Mouse (Mus musculus): ENCODE data around the gene Sash3. TPM values are rescaled to one million over a fixed set of nuclear protein-coding genes. Genes with fewer than 3 reads are reported as not detected.

Sash3 gene
- polyA plus RNA-seq, 1 experiment from 2014 or later, result 3.4 TPM

- Histone ChIP-seq H3K27ac (ENCODE audit: low read depth) (no peak overlapping the region), H3K4me1 (replicated peaks; ENCODE audit: control insufficient read depth, insufficient read depth, low read length) (no peaks in the 10 kb centered on the region), H3K4me2 (ENCODE audit: low read length) (no peak overlapping the region), H3K4me3 (ENCODE audit: low read depth, low read length) (no peak overlapping the region), H3K9me3 (ENCODE audit: control insufficient read depth, low read length) (no peaks in the 10 kb centered on the region), H3K36me3 (ENCODE audit: control insufficient read depth, insufficient read depth, low read length) (no peaks in the 10 kb centered on the region), H3K9ac (ENCODE audit: low read length) (no peak overlapping the region), H3K27me3 (replicated peaks; ENCODE audit: control insufficient read depth, insufficient read depth, low read length) (no peaks in the 10 kb centered on the region)
- DNase-seq (ENCODE audit: low spot score), result no peak
- WGBS, result 81% methylated on average over 3 of the region's 3 CpGs
- no peak for ATAC-seq (replicated peaks; ENCODE audit: low FRiP score, low TSS enrichment, low read depth)
These were observed 37.0 kb upstream of the Sash3 start for GRCm38 (mm10) chrX:48109316-48109655.

DNA sequence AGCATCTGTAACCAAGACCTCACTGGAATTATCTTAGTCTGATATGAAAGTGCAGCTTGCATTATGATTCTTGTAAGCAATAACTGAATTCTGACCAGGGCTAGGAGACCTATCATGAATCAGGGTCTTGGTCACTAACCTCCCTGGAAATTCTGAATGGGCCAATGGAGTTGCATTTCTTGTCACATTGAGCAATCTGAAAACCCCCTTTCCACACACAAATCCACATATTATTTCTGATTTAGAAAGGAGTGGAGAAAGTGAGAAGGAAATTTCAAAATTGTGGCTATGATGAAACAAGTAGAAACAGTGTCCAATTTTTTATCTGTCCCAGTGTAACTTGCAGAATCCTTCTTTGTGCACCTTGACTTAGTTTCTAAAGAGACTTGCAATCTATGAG lies 26.9 kb upstream of the Sash3 start:
- ATAC-seq (replicated peaks; ENCODE audit: low FRiP score, low TSS enrichment, low read depth) (no peak), DNase-seq (ENCODE audit: low spot score) (no peak)
- Histone ChIP-seq H3K27me3 (replicated peaks; ENCODE audit: control insufficient read depth, insufficient read depth, low read length) (no peaks in the 10 kb centered on the region), H3K4me3 (ENCODE audit: low read depth, low read length) (no peak overlapping the region), H3K9me3 (ENCODE audit: control insufficient read depth, low read length) (no peaks in the 10 kb centered on the region), H3K27ac (ENCODE audit: low read depth) (no peak overlapping the region), H3K36me3 (ENCODE audit: control insufficient read depth, insufficient read depth, low read length) (no peaks in the 10 kb centered on the region), H3K4me2 (ENCODE audit: low read length) (no peak overlapping the region), H3K4me1 (replicated peaks; ENCODE audit: control insufficient read depth, insufficient read depth, low read length) (no peaks in the 10 kb centered on the region), H3K9ac (ENCODE audit: low read length) (no peak overlapping the region)

DNA sequence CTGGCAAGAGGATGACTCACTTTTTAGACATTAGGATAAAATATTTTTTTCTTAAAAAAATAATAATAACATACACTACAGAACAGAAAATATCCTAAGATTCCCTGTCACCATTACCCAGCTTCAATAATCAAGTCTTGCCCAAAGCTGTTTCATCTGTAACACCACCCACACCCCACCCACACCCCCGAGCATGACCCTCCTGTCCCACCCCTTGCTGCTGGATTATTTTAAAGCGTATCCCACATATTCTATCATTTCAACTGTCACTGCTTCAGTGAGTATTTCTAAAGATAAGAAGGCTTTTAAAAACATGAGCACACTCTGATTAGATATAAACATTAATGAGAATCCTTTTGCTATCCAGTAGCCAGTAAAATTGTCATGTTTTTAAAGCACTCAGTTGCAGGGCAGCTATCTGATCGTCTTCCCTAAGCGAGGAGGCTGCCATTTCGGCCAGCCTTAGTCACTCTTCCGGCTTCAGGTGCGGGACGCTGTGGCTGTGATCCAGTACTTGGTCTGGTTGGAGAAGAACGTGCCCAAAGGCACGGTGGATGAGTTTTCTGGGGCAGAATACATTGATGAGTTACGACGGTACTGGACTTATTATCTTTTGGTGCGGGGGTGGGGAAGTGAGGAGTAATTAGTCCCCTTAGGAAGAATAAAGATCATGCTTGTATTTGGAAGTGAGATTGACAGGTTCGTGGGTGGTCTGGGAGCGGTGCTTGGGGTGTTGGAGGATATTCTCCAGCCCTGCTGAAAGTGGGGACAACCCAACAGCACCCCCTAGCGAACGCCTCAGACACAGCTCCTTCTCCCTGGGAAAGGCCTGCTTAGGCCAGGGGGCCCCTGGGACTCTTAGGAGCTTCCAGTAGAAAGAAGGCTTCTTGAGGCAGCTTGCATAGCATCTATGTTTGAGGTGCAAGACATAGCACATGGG lies 21.8 kb upstream of the Sash3 start:
- no peaks in the 10 kb centered on the region for H3K4me1 ChIP-seq (replicated peaks; ENCODE audit: control insufficient read depth, insufficient read depth, low read length)
- H3K27ac ChIP-seq (ENCODE audit: low read depth), result no peak overlapping the region
- H3K4me3 ChIP-seq (ENCODE audit: low read depth, low read length), result no peak overlapping the region
- ATAC-seq (replicated peaks; ENCODE audit: low FRiP score, low TSS enrichment, low read depth) (no peak), DNase-seq (ENCODE audit: low spot score) (peak; percentile 73)
- H3K27me3 ChIP-seq (replicated peaks; ENCODE audit: control insufficient read depth, insufficient read depth, low read length), result no peaks in the 10 kb centered on the region
- no peaks in the 10 kb centered on the region for H3K9me3 ChIP-seq (ENCODE audit: control insufficient read depth, low read length)
- H3K9ac ChIP-seq (ENCODE audit: low read length), result no peak overlapping the region
- peak overlapping the region; percentile 20 for H3K4me2 ChIP-seq (ENCODE audit: low read length)
- WGBS, result 22% methylated on average over 17 of the region's 17 CpGs
- no peaks in the 10 kb centered on the region for H3K36me3 ChIP-seq (ENCODE audit: control insufficient read depth, insufficient read depth, low read length)

DNA sequence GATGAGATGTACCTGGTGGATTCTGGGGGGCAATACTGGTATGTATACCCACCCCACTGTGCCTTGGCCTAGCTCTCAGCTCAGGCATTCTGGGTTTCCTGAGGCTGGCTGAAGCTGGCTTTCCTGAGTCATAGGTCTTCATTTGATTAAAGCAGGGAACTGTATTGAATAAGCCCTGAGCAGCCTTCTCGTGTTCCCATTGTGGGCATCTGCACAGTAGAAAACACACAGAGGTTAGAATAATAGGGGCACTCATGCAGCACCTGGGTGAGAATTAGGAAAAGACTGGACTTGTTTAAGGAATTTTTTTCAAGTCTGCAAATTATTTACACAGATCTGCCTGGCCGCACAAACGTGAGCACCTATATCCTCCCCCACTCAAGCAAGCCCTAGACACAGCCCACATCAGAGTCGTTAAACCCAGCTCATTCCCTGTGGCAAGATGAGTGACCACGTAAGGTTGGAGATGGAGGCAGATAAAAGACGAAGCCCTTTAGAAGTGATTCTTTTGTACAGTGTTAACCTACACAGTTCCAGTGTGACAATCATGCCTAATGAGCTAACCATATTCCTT lies 19.2 kb upstream of the Sash3 start:
- ATAC-seq (replicated peaks; ENCODE audit: low FRiP score, low TSS enrichment, low read depth) (no peak), DNase-seq (ENCODE audit: low spot score) (no peak)
- Histone ChIP-seq H3K27ac (ENCODE audit: low read depth) (no peak overlapping the region), H3K9ac (ENCODE audit: low read length) (no peak overlapping the region), H3K4me1 (replicated peaks; ENCODE audit: control insufficient read depth, insufficient read depth, low read length) (no peaks in the 10 kb centered on the region), H3K9me3 (ENCODE audit: control insufficient read depth, low read length) (no peaks in the 10 kb centered on the region), H3K4me3 (ENCODE audit: low read depth, low read length) (no peak overlapping the region), H3K4me2 (ENCODE audit: low read length) (no peak overlapping the region), H3K27me3 (replicated peaks; ENCODE audit: control insufficient read depth, insufficient read depth, low read length) (no peaks in the 10 kb centered on the region), H3K36me3 (ENCODE audit: control insufficient read depth, insufficient read depth, low read length) (no peaks in the 10 kb centered on the region)
- WGBS, result 66% methylated on average over 6 of the region's 6 CpGs

DNA sequence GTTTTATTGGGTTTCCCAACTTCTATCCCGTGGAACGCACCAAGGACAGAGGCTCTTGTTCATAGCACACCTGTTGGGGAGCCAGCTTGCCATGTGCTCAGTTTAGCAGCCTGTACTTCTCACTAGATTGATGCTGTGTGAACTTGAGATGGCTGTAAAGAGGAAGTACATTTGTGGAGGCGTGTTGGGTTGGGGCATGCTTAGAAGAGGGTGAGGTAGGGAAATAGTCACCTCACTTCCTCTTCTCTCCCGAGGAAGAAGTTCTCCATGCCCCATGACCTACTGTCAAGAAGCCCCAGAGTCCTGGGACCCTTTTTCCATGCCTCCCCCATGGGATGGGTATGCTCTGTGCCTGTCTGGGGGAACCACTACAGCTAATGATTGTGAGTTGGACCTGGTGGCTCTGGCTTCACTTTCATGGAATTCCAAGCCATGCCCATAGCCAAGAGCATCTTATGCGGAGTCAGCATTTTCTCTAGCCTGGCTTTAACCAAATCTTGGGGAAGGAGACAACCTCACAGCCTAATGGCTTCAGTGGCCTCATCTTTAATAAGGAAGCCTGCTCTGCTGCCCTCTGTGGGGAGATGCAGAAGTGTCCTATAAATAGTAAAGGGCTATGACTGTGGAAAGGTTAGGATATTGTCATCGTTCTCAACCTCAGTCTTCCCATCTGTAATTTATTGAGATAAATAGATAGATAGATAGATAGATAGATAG lies 18.6 kb upstream of the Sash3 start:
- WGBS, result 83% methylated on average over 6 of the region's 6 CpGs
- Histone ChIP-seq H3K4me1 (replicated peaks; ENCODE audit: control insufficient read depth, insufficient read depth, low read length) (no peaks in the 10 kb centered on the region), H3K27me3 (replicated peaks; ENCODE audit: control insufficient read depth, insufficient read depth, low read length) (no peaks in the 10 kb centered on the region), H3K4me2 (ENCODE audit: low read length) (no peak overlapping the region), H3K36me3 (ENCODE audit: control insufficient read depth, insufficient read depth, low read length) (no peaks in the 10 kb centered on the region), H3K9me3 (ENCODE audit: control insufficient read depth, low read length) (no peaks in the 10 kb centered on the region), H3K4me3 (ENCODE audit: low read depth, low read length) (no peak overlapping the region), H3K9ac (ENCODE audit: low read length) (no peak overlapping the region), H3K27ac (ENCODE audit: low read depth) (no peak overlapping the region)
- DNase-seq (ENCODE audit: low spot score) (no peak), ATAC-seq (replicated peaks; ENCODE audit: low FRiP score, low TSS enrichment, low read depth) (no peak)

GRCm38 (mm10) chrX:48129167-48129566 lies 17.1 kb upstream of the Sash3 start:
- Histone ChIP-seq H3K4me1 (replicated peaks; ENCODE audit: control insufficient read depth, insufficient read depth, low read length) (no peaks in the 10 kb centered on the region), H3K4me3 (ENCODE audit: low read depth, low read length) (no peak overlapping the region), H3K27me3 (replicated peaks; ENCODE audit: control insufficient read depth, insufficient read depth, low read length) (no peaks in the 10 kb centered on the region), H3K36me3 (ENCODE audit: control insufficient read depth, insufficient read depth, low read length) (no peaks in the 10 kb centered on the region), H3K9ac (ENCODE audit: low read length) (no peak overlapping the region), H3K27ac (ENCODE audit: low read depth) (no peak overlapping the region), H3K4me2 (ENCODE audit: low read length) (no peak overlapping the region), H3K9me3 (ENCODE audit: control insufficient read depth, low read length) (no peaks in the 10 kb centered on the region)
- ATAC-seq (replicated peaks; ENCODE audit: low FRiP score, low TSS enrichment, low read depth) (no peak), DNase-seq (ENCODE audit: low spot score) (no peak)
- WGBS, result 56% methylated on average over 1 of the region's 1 CpGs

GRCm38 (mm10) chrX:48136935-48137334 lies 9.3 kb upstream of the Sash3 start:
- Histone ChIP-seq H3K4me3 (ENCODE audit: low read depth, low read length) (no peak overlapping the region), H3K4me2 (ENCODE audit: low read length) (no peak overlapping the region), H3K4me1 (replicated peaks; ENCODE audit: control insufficient read depth, insufficient read depth, low read length) (no peaks in the 10 kb centered on the region), H3K36me3 (ENCODE audit: control insufficient read depth, insufficient read depth, low read length) (no peaks in the 10 kb centered on the region), H3K9me3 (ENCODE audit: control insufficient read depth, low read length) (no peaks in the 10 kb centered on the region), H3K27me3 (replicated peaks; ENCODE audit: control insufficient read depth, insufficient read depth, low read length) (no peaks in the 10 kb centered on the region), H3K27ac (ENCODE audit: low read depth) (no peak overlapping the region), H3K9ac (ENCODE audit: low read length) (no peak overlapping the region)
- DNase-seq (ENCODE audit: low spot score) (no peak), ATAC-seq (replicated peaks; ENCODE audit: low FRiP score, low TSS enrichment, low read depth) (no peak)
- 77% methylated on average over 4 of the region's 4 CpGs for WGBS

DNA sequence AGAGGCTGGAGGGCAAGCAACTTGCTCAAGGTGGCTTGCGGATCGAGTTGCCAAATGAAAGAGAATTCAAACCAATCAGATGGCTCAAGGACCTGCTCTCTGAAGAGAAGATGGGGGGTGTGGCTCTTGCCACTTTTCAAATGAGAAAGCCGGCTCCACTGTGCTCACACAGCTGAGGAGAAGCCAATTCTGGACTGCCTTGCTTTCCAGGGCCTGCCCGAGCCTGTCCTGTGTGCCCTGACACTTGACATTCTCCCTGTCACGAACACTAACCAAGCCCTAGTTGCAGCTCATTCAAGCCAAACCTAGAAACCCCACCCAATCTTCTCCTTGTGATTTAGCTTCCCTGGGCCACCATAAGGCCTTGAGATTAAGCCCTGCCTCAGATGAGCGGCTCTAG lies 8.2 kb upstream of the Sash3 start:
- no peaks in the 10 kb centered on the region for H3K36me3 ChIP-seq (ENCODE audit: control insufficient read depth, insufficient read depth, low read length)
- H3K4me2 ChIP-seq (ENCODE audit: low read length), result no peak overlapping the region
- WGBS, result 69% methylated on average over 6 of the region's 6 CpGs
- ATAC-seq (replicated peaks; ENCODE audit: low FRiP score, low TSS enrichment, low read depth) (no peak), DNase-seq (ENCODE audit: low spot score) (no peak)
- no peaks in the 10 kb centered on the region for H3K9me3 ChIP-seq (ENCODE audit: control insufficient read depth, low read length)
- no peaks in the 10 kb centered on the region for H3K27me3 ChIP-seq (replicated peaks; ENCODE audit: control insufficient read depth, insufficient read depth, low read length)
- no peaks in the 10 kb centered on the region for H3K4me1 ChIP-seq (replicated peaks; ENCODE audit: control insufficient read depth, insufficient read depth, low read length)
- H3K4me3 ChIP-seq (ENCODE audit: low read depth, low read length), result no peak overlapping the region
- no peak overlapping the region for H3K27ac ChIP-seq (ENCODE audit: low read depth)
- no peak overlapping the region for H3K9ac ChIP-seq (ENCODE audit: low read length)
